Mouse (Mus musculus) G1E-ER4 (cell line): ENCODE results near the gene Ankfn1. TPM values are rescaled to one million over a fixed set of nuclear protein-coding genes. Genes with fewer than 3 reads are reported as not detected.

Source experiments
- GATA1 ChIP-seq: IDR thresholded peaks from one replicate; pipeline ENCODE4 v1.8.0; 2012; ENCODE audit warnings: low read length, inconsistent platforms
- polyA plus RNA-seq: library from polyadenylated mRNA; stranded (reverse); fragments of >175 nt; gene quantifications from 2 replicates; pipeline ENCODE4 v1.2.3, GENCODE M21; 2012

The Ankfn1 gene
- polyA plus RNA-seq, 1 experiment = not detected

DNA sequence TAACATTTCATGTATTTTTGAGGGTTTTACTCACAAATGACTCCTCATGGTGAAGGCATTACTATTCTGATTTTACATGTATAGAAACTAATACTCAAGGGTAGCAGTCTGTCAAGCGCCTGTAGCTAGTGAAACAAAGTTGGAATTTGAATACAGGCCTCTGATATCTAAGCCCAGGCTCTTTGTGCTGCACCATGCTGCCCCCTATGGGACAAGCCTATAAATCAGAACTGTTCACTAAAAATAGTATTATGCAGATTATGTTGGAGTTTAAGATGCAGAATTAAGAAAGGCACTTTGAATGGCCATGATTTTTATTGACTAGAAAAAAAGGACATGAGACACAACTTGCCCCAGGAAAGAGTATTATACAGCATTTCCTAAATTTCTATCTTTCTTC lies 373.0 kb downstream of the Ankfn1 start:
- TF ChIP-seq GATA1 = no peak

DNA sequence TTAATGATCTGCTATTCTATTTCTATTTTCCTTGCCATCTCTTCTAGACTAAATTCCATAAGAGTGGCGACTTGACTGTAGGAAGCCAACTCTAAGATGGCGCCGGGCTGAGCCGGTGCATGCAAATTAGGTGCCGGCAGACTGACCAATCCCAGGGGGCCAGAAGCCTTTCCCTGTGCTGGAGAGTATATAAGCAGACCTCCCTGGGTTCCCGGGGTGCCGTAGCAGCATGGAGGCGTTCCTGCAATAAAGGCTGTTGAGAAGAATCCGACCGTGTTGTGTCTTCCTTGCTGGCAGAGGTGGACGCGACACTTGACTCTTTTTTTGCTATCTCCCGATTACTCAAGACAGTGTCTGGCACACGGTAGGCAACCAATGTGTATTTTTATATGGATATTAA lies 374.0 kb downstream of the Ankfn1 start:
- no peak for TF ChIP-seq GATA1

DNA sequence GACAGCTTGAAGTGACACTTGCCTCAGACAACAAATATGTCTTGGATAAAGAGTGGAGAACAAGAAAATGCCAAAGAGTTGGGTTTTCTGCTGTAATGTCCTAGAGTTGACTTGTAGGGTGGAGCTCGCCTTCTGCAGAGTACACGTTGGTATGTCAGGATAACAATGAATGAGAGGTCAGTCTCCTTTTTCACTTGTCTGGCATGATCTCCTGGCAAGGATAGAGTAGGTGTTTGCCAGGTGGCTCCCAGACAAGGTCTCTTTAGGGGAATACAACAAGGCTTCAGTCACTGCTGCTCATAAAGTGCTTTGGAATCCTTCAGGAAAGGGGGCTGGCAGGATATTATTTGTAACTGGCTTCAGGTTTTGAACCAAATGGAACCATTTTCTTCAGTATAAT lies 388.6 kb downstream of the Ankfn1 start:
- no peak for TF ChIP-seq GATA1

DNA sequence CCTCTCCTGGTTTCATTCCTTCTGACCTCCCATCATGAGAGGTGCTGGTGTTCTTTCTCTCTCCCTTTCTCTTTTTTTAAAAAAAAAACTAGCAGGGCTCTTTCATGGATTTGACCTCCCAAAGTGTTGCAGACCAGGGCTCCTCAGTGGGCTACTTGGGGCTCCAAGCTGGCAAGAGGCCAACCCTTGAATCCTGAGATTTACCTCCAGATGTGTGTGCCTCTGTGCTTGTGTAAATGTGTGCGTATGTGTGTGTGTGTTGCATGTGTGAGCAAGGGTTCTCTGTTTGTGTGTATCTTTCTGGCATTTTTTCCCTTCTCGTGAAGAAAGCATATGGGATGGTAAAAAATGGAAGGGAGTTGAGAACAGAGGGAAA lies 394.8 kb downstream of the Ankfn1 start:
- no peak for TF ChIP-seq GATA1

DNA sequence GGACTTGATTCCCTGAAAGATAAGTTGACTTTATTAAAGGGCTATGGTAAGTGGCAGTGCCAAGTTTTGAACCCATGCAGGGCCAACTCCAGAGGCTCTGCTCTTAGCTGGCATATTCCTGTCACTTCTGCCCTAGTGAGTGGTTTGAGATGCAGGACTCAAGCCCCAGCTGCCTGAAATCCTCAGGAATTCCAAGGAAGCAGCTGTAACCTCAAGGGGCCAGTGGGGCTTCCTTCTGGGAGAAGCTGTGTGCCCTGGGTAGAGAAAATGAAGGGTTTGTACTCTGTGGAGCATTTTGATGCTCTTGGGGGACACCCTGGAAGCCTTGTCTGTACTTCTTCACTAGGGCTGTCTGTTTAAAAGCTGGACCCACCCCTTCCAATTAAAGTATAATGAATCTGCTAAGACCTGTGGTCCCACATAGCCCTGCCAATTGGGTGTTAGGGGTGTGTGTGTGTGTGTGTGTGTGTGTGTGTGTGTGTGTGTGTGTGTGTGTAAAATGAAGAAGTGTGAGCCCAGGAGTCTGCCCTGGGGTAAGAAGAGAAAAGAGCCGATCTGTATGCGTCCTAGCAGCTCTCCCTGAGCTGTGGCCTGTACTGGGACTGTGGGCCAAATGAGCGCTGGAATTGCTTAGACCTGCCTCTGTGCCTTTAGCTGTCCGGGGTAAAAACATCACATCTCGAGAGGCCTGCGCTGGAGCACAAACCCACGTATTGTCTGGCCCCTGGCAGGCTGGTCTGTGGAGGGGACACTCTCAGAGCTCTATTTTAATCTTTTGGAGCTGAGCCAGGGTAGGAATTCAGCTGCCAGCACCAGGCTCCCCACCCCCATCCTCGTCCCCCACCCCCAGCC lies 395.4 kb downstream of the Ankfn1 start:
- TF ChIP-seq GATA1 = no peak

DNA sequence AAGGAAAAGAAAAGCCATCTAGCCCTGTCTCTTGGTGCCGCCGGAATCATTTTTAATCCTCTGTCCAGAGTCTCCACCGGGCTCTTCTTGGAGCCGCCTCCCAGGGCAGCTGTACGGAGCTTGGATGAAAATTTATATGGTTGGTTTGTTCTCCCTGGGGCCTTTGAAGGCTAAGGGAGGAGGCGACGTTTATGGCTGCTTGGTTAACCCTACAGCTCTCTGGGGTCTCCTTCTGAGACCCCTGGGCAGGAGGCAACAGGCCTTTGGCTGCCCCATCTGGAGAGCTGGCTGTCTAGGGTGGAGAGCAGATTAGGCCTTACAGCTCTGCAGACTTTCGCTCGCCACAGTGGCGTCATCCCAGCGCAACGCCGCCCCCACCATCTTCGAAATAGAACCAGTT lies 406.5 kb downstream of the Ankfn1 start:
- TF ChIP-seq GATA1 = no peak

DNA sequence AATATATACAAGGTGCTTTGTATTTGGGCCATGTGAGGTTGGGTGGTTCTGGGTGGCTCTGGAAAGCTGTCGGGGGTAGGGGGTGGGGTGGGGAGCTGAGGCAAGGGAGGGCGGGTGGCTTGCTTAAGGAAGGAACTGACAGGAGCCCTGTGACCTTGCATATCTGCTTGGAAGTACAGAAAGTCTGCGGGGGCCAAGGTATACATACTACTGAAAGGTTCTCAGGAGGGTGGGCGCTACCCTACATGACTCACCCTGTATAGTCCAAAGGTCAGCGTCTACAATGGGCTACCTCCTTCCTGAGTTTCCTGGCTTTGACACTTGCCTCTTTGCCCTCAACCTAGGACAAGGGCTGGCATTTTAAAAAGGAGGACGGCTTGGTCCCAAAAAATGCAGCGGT lies 407.1 kb downstream of the Ankfn1 start:
- no peak for TF ChIP-seq GATA1

DNA sequence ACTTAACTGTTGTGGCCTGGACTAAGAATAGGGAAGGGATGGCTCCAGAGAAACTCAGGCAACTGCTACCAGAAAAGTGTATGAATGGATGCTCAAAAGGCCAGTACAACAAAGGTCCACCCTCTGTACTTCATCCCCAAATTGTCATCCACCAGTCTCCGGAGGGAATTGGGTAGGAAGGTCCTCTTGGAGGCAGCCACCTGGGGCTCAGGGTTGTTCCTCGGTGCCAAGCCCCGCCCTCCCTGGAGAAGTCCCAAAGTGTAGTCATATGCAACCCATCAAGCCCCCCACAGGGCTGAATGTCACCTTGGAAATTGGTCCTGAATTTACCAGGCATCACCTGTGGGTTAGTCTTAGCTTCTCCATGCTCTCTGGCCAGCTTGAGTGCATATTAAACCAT lies 413.5 kb downstream of the Ankfn1 start:
- no peak for TF ChIP-seq GATA1

DNA sequence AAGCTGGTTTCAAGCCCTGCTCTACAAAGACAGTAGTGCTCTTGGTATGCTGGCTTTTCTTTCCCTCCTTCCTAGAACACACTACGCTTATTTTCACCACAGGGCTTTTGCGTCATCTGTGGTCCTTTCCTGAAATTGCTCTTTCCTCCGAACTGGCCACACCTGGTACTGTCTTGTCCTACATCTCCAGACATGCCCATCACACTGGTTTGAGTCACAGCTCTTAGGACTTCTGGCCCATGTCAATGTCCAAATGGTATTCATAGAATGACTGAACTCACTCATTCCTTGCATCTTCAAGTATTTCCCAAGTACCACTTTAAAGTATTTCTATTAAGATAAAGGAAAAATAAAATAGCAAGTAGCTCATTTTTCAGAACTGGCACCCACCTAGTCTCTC lies 416.6 kb downstream of the Ankfn1 start:
- no peak for TF ChIP-seq GATA1

DNA sequence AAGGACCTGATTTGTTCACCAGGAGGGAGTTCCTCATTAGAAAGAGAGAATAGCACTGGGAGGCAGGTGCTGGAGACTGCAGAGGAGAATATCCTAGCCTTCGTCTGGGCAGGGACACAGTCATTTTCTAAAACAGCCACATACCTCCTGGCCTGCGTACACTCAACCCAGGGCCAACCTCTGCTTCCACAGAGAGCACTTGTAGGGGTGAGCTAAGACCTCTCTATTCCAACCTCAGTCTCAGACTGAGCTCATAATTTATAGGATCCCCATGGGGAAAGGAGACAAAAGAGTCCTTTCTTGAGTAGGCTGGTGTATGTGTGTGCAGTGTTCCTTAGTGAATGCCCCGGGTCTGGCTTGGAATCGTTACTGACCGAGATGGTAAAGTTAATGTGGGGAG lies 418.9 kb downstream of the Ankfn1 start:
- no peak for TF ChIP-seq GATA1

DNA sequence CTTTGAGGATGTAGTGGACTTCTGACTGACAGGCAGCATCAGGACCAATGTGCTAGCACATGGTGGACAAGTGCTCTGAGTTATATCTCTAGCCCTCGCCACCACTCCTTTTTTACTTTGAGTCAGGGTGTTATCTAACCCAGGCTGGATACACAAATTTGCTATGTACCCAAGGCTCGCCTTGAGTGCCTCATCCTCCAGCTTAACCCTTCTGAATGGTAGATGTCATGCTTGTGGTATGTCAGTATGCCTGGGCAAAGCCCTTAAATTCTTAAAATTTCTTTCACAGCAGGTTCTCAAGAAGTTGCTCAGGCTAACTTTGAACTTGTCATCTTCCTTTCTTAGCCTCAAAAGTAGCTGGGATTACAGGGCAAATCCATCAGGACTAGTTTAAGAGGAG lies 421.0 kb downstream of the Ankfn1 start:
- TF ChIP-seq GATA1 = no peak

DNA sequence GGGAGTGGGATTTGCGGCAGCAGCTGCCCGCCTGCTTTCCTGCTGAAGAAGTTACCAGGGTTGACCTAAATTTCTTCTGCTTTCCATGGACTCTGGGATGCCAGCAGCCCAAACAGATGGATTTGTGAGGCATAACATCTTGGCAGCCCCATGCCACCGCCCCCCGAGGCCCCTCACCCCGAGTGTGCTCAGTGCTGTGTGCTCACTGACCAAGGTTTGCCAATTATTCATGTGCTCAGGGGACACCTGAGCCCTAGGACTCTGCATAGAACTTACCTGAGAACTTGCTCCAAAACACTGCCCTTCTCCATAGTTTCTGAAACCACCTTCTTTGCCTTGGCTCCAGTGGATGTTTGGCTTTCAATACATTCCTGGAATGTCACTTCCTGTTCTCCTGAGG lies 421.4 kb downstream of the Ankfn1 start:
- TF ChIP-seq GATA1 = no peak

DNA sequence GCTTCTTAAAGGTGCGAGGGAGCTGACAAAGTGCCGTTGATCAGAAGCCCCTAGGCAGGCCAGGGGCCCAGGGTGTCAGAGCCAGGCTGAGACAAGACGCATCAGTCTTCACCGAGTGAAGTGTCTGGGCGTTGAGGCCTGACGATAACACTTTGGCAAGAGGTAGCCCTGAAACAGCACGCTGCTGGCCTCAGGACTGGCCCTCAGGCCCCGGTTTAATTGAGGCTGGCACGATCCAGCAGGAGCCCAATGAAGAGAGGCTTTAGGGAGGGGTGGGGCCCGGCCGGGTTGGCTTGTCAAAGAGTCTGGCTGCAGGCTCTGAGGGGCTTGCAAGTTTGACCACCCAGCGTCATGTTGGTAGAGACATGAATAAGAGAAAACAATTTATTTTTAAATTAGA lies 437.2 kb downstream of the Ankfn1 start:
- no peak for TF ChIP-seq GATA1

Other genes starting within 250 kb of the Ankfn1 start
- gene Pctp, start 225.2 kb upstream of the Ankfn1 start, polyA plus RNA-seq = 2.3 and 3.1 TPM in 2 replicates